Mouse (Mus musculus) Patski (cell line): Measurements from ENCODE around the gene Plcb1. TPM values are rescaled to one million over a fixed set of nuclear protein-coding genes. Genes with fewer than 3 reads are reported as not detected.

Source experiments
- ATAC-seq: fragments of 100-300 bp; one replicate; pipeline ENCODE4 v1.8.0; 2021
- CTCF ChIA-PET: fragments of 350-600 bp; sonication (Branson Sonifier 250); formaldehyde crosslinking; loops from one replicate; lab custom pipeline; 2022; ENCODE audit warnings: inconsistent platforms; lab: Charles Lee
- POLR2A ChIA-PET: fragments of 350-600 bp; sonication (Branson Sonifier 250); formaldehyde crosslinking; loops from one replicate; lab custom pipeline; 2022; ENCODE audit warnings: antibody characterized with exemption, inconsistent platforms; lab: Charles Lee
- DNase-seq: peaks from one replicate; pipeline ENCODE4 v3.0.0-alpha.2; 2011; ENCODE audit warnings: low read depth, low spot score
- H3K27me3 ChIP-seq: fragments of 371-371 bp; one replicate; pipeline ENCODE4 v1.5.1; 2021
- CTCF ChIP-seq: fragments of 100-300 bp; IDR thresholded peaks from one replicate; pipeline ENCODE4 v1.5.1; 2021
- in situ Hi-C: fragments of 300-500 bp; cut with MboI; formaldehyde crosslinking; loops from 3 replicates; pipeline ENCODE4 v1.11.1; 2018; ENCODE audit warnings: low pct_unique_long_range_greater_than_20kb, mixed read lengths
- polyA plus RNA-seq: library from polyadenylated mRNA; unstranded; gene quantifications from one replicate; pipeline ENCODE4 v1.2.3, GENCODE M21; 2021

The Plcb1 gene
- polyA plus RNA-seq, 1 experiment from 2014 or later, result 0.09 TPM

GRCm38 (mm10) chr2:135439034-135439433, 653.2 kb downstream of the Plcb1 start:
- ATAC-seq (no peak), DNase-seq (no peak)
- in situ Hi-C loops, result loop anchor here (5.0 to 25.0 kb wide), 2 partner anchors 223 to 493 kb away; partner anchors contain the start of gene Plcb4
- TF ChIP-seq CTCF, result no peak
- CTCF ChIA-PET, result interaction anchor here (0.9 kb wide), 1 partner anchor 490 kb away, joined by 5 read pairs; no protein-coding TSS in a partner anchor
- H3K27me3 ChIP-seq, result no peaks in the 10 kb centered on the region
- POLR2A ChIA-PET, result no interaction called here

GRCm38 (mm10) chr2:135439546-135440517, 654.0 kb downstream of the Plcb1 start:
- in situ Hi-C loops, result loop anchor here (5.0 to 25.0 kb wide), 2 partner anchors 222 to 492 kb away; partner anchors contain the start of gene Plcb4
- ChIA-PET POLR2A (no interaction called here), CTCF (interaction anchor here (0.9 kb wide), 1 partner anchor 489 kb away, joined by 5 read pairs; no protein-coding TSS in a partner anchor)
- no peaks in the 10 kb centered on the region for H3K27me3 ChIP-seq
- peak; percentile 63 for TF ChIP-seq CTCF
- peak; percentile 86 for ATAC-seq
- DNase-seq, result no peak

DNA sequence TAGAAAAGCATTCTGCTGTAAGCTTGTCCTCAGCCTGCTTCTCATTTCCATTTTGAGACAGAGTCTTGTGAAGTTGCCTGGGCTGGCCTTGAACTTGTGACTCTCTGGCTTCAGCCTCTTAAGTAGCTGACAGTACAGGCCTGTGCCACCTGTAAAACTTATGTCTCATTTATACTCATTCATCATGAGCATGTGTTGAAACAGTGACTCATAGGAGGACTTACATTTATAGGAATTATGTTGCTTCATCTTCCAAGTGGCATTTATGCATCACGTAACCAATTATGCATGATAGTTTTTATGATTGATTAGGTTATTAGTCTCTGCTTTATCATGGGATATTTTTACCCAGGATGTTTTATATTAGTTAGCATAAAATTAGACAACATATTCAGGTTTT, 667.7 kb downstream of the Plcb1 start:
- ATAC-seq (no peak), DNase-seq (no peak)
- ChIA-PET POLR2A (interaction anchor here (0.7 kb wide), 1 partner anchor 437 kb away, joined by 3 read pairs; no protein-coding TSS in a partner anchor), CTCF (no interaction called here)
- no peaks in the 10 kb centered on the region for H3K27me3 ChIP-seq
- no peak for TF ChIP-seq CTCF
- in situ Hi-C loops, result no loop called here

DNA sequence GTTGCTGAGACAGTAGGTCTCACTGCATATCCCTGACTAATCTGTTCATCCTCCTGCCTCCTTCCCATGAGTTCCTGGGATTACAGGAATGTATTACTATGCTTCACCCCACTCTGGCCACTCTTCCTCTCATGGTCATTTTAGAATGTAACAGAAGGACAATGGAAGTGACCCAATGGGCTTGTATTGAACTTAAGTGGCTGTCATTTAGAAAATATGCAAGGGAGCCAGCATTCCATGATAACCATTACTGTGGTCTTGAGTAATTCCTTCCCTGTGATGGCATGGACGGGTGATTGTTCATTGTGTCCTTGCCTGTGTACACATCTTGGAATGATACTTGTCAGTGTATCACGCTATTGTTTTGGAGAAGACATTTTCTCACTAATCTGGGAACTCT, 668.1 kb downstream of the Plcb1 start:
- DNase-seq, result no peak
- ChIA-PET POLR2A (interaction anchor here (0.7 kb wide), 1 partner anchor 436 kb away, joined by 3 read pairs; no protein-coding TSS in a partner anchor), CTCF (no interaction called here)
- in situ Hi-C loops, result no loop called here
- peak; percentile 85 for ATAC-seq
- H3K27me3 ChIP-seq, result no peaks in the 10 kb centered on the region
- no peak for TF ChIP-seq CTCF

- DNase-seq (no peak), ATAC-seq (peak; percentile 39)
- in situ Hi-C loops, result no loop called here
- ChIA-PET POLR2A (no interaction called here), CTCF (no interaction called here)
- H3K27me3 ChIP-seq, result no peaks in the 10 kb centered on the region
- TF ChIP-seq CTCF, result no peak
These were observed 668.6 kb downstream of the Plcb1 start for GRCm38 (mm10) chr2:135454455-135454854.

- ChIA-PET CTCF (no interaction called here), POLR2A (no interaction called here)
- TF ChIP-seq CTCF, result no peak
- in situ Hi-C loops, result no loop called here
- no peaks in the 10 kb centered on the region for H3K27me3 ChIP-seq
- no peak for ATAC-seq
- DNase-seq, result no peak
These were observed 682.0 kb downstream of the Plcb1 start for GRCm38 (mm10) chr2:135467895-135468294.

GRCm38 (mm10) chr2:135474107-135474506, 688.2 kb downstream of the Plcb1 start:
- POLR2A ChIA-PET, result no interaction called here
- TF ChIP-seq CTCF, result no peak

GRCm38 (mm10) chr2:135485248-135485647, 699.4 kb downstream of the Plcb1 start:
- in situ Hi-C loops, result no loop called here
- DNase-seq, result no peak
- no peak for TF ChIP-seq CTCF
- ATAC-seq, result no peak
- CTCF ChIA-PET, result no interaction called here
- no peaks in the 10 kb centered on the region for H3K27me3 ChIP-seq
- POLR2A ChIA-PET, result no interaction called here

More at GRCm38 (mm10) chr2:135474107-135474506, 688.2 kb downstream of the Plcb1 start:
- CTCF ChIA-PET, result no interaction called here
- ATAC-seq (peak; percentile 51), DNase-seq (no peak)
- no peaks in the 10 kb centered on the region for H3K27me3 ChIP-seq
- in situ Hi-C loops, result no loop called here

DNA sequence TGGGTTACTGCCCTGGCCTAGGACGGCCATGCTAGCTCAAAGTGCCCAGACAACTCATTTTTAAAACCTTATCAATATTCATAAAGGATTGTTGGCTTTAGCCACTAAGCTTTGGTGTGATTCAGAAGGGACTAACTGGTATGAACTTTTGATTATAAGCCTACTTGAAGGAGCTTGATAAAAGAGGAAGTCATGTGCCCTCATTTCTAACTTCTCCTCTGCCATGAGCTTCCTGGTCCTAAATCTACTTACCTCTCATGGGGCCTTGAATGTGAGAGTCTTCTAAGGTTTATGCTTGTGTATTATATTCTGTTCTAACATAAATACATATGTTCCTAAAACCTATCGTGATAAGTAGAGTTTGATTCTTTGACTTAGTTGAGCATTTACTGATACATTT, 702.4 kb downstream of the Plcb1 start:
- POLR2A ChIA-PET, result no interaction called here
- ATAC-seq, result no peak
- no peak for TF ChIP-seq CTCF
- no peaks in the 10 kb centered on the region for H3K27me3 ChIP-seq
- no peak for DNase-seq
- CTCF ChIA-PET, result interaction anchor here (0.9 kb wide), 2 partner anchors 13 to 51 kb away, joined by 3 read pairs; no protein-coding TSS in a partner anchor
- in situ Hi-C loops, result no loop called here

GRCm38 (mm10) chr2:135489127-135489526, 703.3 kb downstream of the Plcb1 start:
- DNase-seq (no peak), ATAC-seq (no peak)
- no peak for TF ChIP-seq CTCF
- CTCF ChIA-PET, result no interaction called here
- POLR2A ChIA-PET, result no interaction called here
- in situ Hi-C loops, result no loop called here
- no peaks in the 10 kb centered on the region for H3K27me3 ChIP-seq

DNA sequence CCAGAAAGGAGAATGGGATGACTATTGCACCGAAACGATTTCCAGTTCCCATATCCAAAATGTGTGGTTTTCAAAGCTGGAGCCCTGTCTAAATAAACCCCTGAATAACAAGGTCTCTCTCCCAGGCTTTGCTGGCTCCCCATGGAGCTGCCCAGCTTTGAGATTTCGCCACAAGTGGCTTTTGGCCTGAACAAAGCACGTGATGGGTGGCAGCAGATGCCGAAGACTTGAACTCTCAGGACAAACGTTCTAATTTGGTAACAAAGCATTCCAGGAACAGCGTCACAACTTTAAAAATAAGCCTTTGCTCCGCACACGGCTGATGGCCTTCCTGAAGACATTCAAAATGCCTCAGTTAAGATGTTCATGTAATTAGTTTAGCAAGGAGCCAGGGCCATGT, 706.9 kb downstream of the Plcb1 start:
- CTCF ChIA-PET, result no interaction called here
- POLR2A ChIA-PET, result no interaction called here
- no peak for TF ChIP-seq CTCF
- no peak for DNase-seq
- no peak for ATAC-seq
- in situ Hi-C loops, result no loop called here
- H3K27me3 ChIP-seq, result no peaks in the 10 kb centered on the region
